Mouse (Mus musculus) ES-E14 (cell line): ENCODE data around the gene Aff1.
A peak's percentile ranks its signal among the peaks of the same experiment; 100 is the strongest.

Experiments
- ZC3H11A ChIP-seq: IDR thresholded peaks from 2 replicates; pipeline ENCODE4 v1.6.1; 2012; ENCODE audit warnings: low read depth, mild to moderate bottlenecking, inconsistent platforms, low read length, borderline replicate concordance
- ZNF384 ChIP-seq: IDR thresholded peaks from 2 replicates; pipeline ENCODE4 v1.6.1; 2012; ENCODE audit warnings: low read depth, low read length, inconsistent platforms

DNA sequence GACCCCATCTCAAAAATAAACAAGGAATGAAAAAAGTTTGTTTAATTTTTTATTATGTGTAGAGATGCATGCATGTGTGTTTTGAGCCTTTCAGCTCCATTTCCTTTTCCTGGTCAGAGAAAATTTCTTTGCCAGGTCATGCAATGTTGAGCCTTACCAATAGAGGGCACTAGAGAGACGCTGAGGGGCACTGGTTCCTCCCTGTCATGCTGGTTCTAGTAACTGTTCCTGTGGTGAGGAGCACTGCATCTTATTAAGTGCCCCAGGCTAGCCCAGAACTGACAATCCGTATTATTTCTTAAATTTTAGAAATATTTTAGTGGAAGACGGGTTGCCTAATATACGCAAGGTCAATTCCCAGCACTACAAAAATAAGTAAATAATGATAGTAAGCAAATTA is 11.8 kb upstream of the Aff1 start:
- TF ChIP-seq ZNF384 (no peak), ZC3H11A (peak; percentile 74)
